ENCODE assay signal across 8 mouse cellular contexts in genomic region chr17:85189227-85190127, GRCm38 (mm10).
DNase-seq lines count a peak whose midpoint lies in the region; ATAC-seq lines count a peak whose summit lies in the region.

No protein-coding gene starts in this region.

- 3% methylated on average over 14 of the region's 14 CpGs for WGBS in intestine, embryonic 15.5 days

- H3K27me3 ChIP-seq in intestine, embryonic 15.5 days (replicated peaks), result no peaks in the 10 kb centered on the region

- no peak overlapping the region for H3K4me3 ChIP-seq in intestine, embryonic 15.5 days (replicated peaks)

- H3K4me2 ChIP-seq in intestine, embryonic 15.5 days (replicated peaks), result peak overlapping the region; percentile 39

- H3K4me1 ChIP-seq in intestine, embryonic 15.5 days (replicated peaks), result no peaks in the 10 kb centered on the region

- peak; percentile 77 for DNase-seq in adrenal gland, adult 8-10 months
- peak; percentile 88 for DNase-seq in embryo, embryonic 9.5 days (ENCODE audit: extremely low spot score)
- peak; percentile 60 to 76 for DNase-seq in gastrocnemius, postnatal 4 days (ENCODE audit: low spot score in 2 of 2)
- DNase-seq in left cerebral cortex, postnatal 14 days (ENCODE audit: low spot score in 2 of 2), result peak; percentile 92 to 93
- peak; percentile 93 for DNase-seq in mesoderm, embryonic 11.5 days (ENCODE audit: low read depth, low spot score)
- peak; percentile 86 for DNase-seq in right cerebral cortex, postnatal 25 days
- peak; percentile 75 to 84 for DNase-seq in urinary bladder, postnatal 36 days (ENCODE audit: low spot score in 2 of 2)

- peak; percentile 92 for ATAC-seq in intestine, embryonic 15.5 days

- H3K36me3 ChIP-seq in intestine, embryonic 15.5 days, result no peaks in the 10 kb centered on the region

- H3K27ac ChIP-seq in intestine, embryonic 15.5 days, result no peak overlapping the region

- H3K9me3 ChIP-seq in intestine, embryonic 15.5 days, result no peaks in the 10 kb centered on the region

- H3K9ac ChIP-seq in intestine, embryonic 15.5 days, result no peak overlapping the region

- intact Hi-C loops in left cerebral cortex, postnatal 14 days (cut with DNase I), result loop anchor here (1.0 to 10.0 kb wide), 5 partner anchors 73 to 444 kb away; no protein-coding TSS in a partner anchor
